Mouse (Mus musculus) lung, adult 2 months (tissue): ENCODE data around the gene Gm4871.

ENCODE experiments used
- CTCF ChIP-seq: fragments of 200-500 bp; IDR thresholded peaks from 2 replicates; pipeline ENCODE4 v1.5.1; 2011; ENCODE audit warnings: mild to moderate bottlenecking, low read length, control low read depth; ENCODE audit not compliant: insufficient read depth
- POLR2A ChIP-seq: fragments of 200-500 bp; IDR thresholded peaks from 2 replicates; pipeline ENCODE4 v1.6.1; 2011; ENCODE audit warnings: low read depth, mild to moderate bottlenecking, control low read depth, low read length, borderline replicate concordance; ENCODE audit errors: extremely low read depth

- TF ChIP-seq POLR2A (no peak), CTCF (no peak)
Observed at GRCm38 (mm10) chr5:144989061-144989405, 43.5 kb downstream of the Gm4871 start.
